Mouse (Mus musculus) stomach, embryonic 16.5 days (tissue): ENCODE measurements around the gene Arhgef3. TPM values are rescaled to one million over a fixed set of nuclear protein-coding genes. Genes with fewer than 3 reads are reported as not detected.

Source experiments
- ATAC-seq: fragments of 200-750 bp; cut with Nextera tagmentation; 2 replicates; pipeline ENCODE4 v1.8.0; 2017; ENCODE audit warnings: moderate number of reproducible peaks, moderate TSS enrichment; ENCODE audit not compliant: insufficient read depth, low FRiP score
- H3K27ac ChIP-seq: fragments of 300-500 bp; sonication (generic); 2 replicates; pipeline ENCODE4 v1.5.1; 2014; ENCODE audit warnings: low read length
- H3K27me3 ChIP-seq: fragments of 300-500 bp; sonication (generic); 2 replicates; pipeline ENCODE4 v1.6.1; 2014; ENCODE audit warnings: low read length, control low read depth, mixed read lengths; ENCODE audit not compliant: control insufficient read depth, insufficient read depth
- H3K36me3 ChIP-seq: fragments of 300-500 bp; sonication (generic); 2 replicates; pipeline ENCODE4 v1.6.1; 2014; ENCODE audit warnings: low read length; ENCODE audit not compliant: control insufficient read depth, insufficient read depth
- H3K4me1 ChIP-seq: fragments of 300-500 bp; sonication (generic); 2 replicates; pipeline ENCODE4 v1.6.1; 2014; ENCODE audit warnings: low read length, control low read depth, mixed read lengths; ENCODE audit not compliant: control insufficient read depth, insufficient read depth
- H3K4me2 ChIP-seq: fragments of 300-500 bp; sonication (generic); 2 replicates; pipeline ENCODE4 v1.6.1; 2014; ENCODE audit warnings: low read depth, low read length, mixed read lengths
- H3K4me3 ChIP-seq: fragments of 300-500 bp; sonication (generic); replicated peaks from 2 replicates; pipeline ENCODE4 v1.5.1; 2014; ENCODE audit warnings: mild to moderate bottlenecking, low read length
- H3K9ac ChIP-seq: fragments of 300-500 bp; sonication (generic); 2 replicates; pipeline ENCODE4 v1.6.1; 2014; ENCODE audit warnings: low read length
- H3K9me3 ChIP-seq: fragments of 300-500 bp; sonication (generic); replicated peaks from 2 replicates; pipeline ENCODE4 v1.6.1; 2016; ENCODE audit warnings: low read length, control low read depth; ENCODE audit not compliant: control insufficient read depth
- WGBS: fragments of 180-500 bp; shearing (Covaris S2); extraction: QIAGEN DNeasy Blood & Tissue Kit; methylation state at CpG from one replicate; pipeline ENCODE4 v1.1.7; 2014; 5-methylcytosine and 5-hydroxymethylcytosine counted together
- polyA plus RNA-seq: library from polyadenylated mRNA; unstranded; fragments of >200 nt; fragmentation: Nextera tagmentation; extraction: Ambion mirVana; gene quantifications from 2 replicates; pipeline ENCODE4 v1.2.1, GENCODE M21; 2015

Arhgef3 gene
- polyA plus RNA-seq, 1 experiment from 2014 or later = 20.9 TPM

GRCm38 (mm10) chr14:27383321-27383830 lies 268.7 kb downstream of the Arhgef3 start:
- H3K27me3 ChIP-seq = no peaks in the 10 kb centered on the region
- H3K4me2 ChIP-seq = no peak overlapping the region
- no peaks in the 10 kb centered on the region for H3K36me3 ChIP-seq
- no peaks in the 10 kb centered on the region for H3K4me1 ChIP-seq
- peak; percentile 74; the same call in 1 of the 2 replicates for ATAC-seq
- 64% methylated on average over 5 of the region's 5 CpGs for WGBS
- peak overlapping the region; percentile 61 for H3K27ac ChIP-seq
- no peaks in the 10 kb centered on the region for H3K9me3 ChIP-seq
- H3K4me3 ChIP-seq = no peak overlapping the region
- H3K9ac ChIP-seq = no peak overlapping the region

DNA sequence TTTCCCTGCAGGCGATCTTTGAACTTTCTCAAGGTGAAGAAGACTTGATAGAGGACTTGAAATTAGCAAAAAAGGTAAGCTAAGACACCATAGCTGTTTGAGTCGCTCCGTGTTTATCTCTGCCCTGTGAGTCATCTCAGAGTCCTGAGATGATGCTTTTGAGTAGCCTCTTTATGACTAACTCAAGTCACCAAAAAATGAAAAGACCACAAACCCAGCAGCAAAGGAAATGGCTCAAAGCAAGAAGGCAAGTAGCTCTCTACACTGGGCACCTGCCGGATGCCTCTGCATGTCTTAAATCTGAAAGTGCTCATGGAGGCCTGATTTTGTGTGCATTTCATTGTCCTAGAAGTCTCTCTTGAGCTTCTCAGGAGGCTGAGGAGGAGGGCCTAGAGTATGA lies 269.4 kb downstream of the Arhgef3 start:
- Histone ChIP-seq H3K9me3 (no peaks in the 10 kb centered on the region), H3K4me2 (no peak overlapping the region), H3K9ac (no peak overlapping the region), H3K4me1 (no peaks in the 10 kb centered on the region), H3K27ac (peak overlapping the region; percentile 61; the same call in 1 of the 2 replicates), H3K27me3 (no peaks in the 10 kb centered on the region), H3K4me3 (no peak overlapping the region), H3K36me3 (no peaks in the 10 kb centered on the region)
- WGBS = 92% methylated on average over 4 of the region's 4 CpGs
- ATAC-seq = no peak

- Histone ChIP-seq H3K27me3 (no peaks in the 10 kb centered on the region), H3K4me3 (no peak overlapping the region), H3K27ac (no peak overlapping the region), H3K4me1 (no peaks in the 10 kb centered on the region), H3K36me3 (no peaks in the 10 kb centered on the region), H3K4me2 (no peak overlapping the region), H3K9ac (no peak overlapping the region), H3K9me3 (no peaks in the 10 kb centered on the region)
- no peak for ATAC-seq
Measured at GRCm38 (mm10) chr14:27388616-27389015, 273.9 kb downstream of the Arhgef3 start.

GRCm38 (mm10) chr14:27389722-27390121 lies 275.0 kb downstream of the Arhgef3 start:
- 71% methylated on average over 2 of the region's 2 CpGs for WGBS
- H3K4me2 ChIP-seq = no peak overlapping the region
- 0 out of 2 replicates have a peak, but pooled peaks have one; percentile 17 for ATAC-seq

DNA sequence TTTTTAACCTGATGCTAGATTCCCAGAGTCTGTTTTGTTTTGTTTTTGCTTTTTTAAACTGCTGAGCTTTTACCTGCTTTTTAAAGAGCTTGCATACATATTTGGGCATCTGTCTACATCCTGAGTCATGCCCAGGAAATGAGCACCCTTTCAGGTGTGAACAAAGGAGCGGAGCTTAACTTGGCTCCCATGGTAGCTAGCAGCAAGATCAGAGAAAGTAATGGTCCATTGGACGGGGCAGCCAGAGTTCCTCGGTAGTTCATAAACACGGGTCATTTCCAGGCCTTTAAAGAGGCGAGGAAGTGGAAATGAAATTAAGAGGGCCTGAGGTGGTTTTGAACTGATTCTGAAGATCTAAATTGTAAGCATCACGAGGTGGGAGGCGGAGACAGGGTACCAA lies 276.0 kb downstream of the Arhgef3 start:
- no peak for ATAC-seq
- H3K27ac ChIP-seq = no peak overlapping the region
- H3K27me3 ChIP-seq = no peaks in the 10 kb centered on the region
- no peak overlapping the region for H3K9ac ChIP-seq
- 76% methylated on average over 7 of the region's 7 CpGs for WGBS
- no peak overlapping the region for H3K4me2 ChIP-seq
- no peak overlapping the region for H3K4me3 ChIP-seq
- no peaks in the 10 kb centered on the region for H3K36me3 ChIP-seq
- H3K4me1 ChIP-seq = no peaks in the 10 kb centered on the region
- H3K9me3 ChIP-seq = no peaks in the 10 kb centered on the region

More at GRCm38 (mm10) chr14:27389722-27390121, 275.0 kb downstream of the Arhgef3 start:
- H3K4me3 ChIP-seq = no peak overlapping the region
- no peaks in the 10 kb centered on the region for H3K36me3 ChIP-seq
- H3K27me3 ChIP-seq = no peaks in the 10 kb centered on the region
- H3K27ac ChIP-seq = no peak overlapping the region
- H3K9me3 ChIP-seq = no peaks in the 10 kb centered on the region
- H3K4me1 ChIP-seq = no peaks in the 10 kb centered on the region
- no peak overlapping the region for H3K9ac ChIP-seq

GRCm38 (mm10) chr14:27391776-27392308 lies 277.1 kb downstream of the Arhgef3 start:
- WGBS = 69% methylated on average over 9 of the region's 9 CpGs
- no peaks in the 10 kb centered on the region for H3K9me3 ChIP-seq
- no peak for ATAC-seq
- H3K4me2 ChIP-seq = no peak overlapping the region
- no peak overlapping the region for H3K4me3 ChIP-seq
- no peaks in the 10 kb centered on the region for H3K36me3 ChIP-seq
- H3K9ac ChIP-seq = no peak overlapping the region
- H3K4me1 ChIP-seq = no peaks in the 10 kb centered on the region
- no peak overlapping the region for H3K27ac ChIP-seq
- no peaks in the 10 kb centered on the region for H3K27me3 ChIP-seq

DNA sequence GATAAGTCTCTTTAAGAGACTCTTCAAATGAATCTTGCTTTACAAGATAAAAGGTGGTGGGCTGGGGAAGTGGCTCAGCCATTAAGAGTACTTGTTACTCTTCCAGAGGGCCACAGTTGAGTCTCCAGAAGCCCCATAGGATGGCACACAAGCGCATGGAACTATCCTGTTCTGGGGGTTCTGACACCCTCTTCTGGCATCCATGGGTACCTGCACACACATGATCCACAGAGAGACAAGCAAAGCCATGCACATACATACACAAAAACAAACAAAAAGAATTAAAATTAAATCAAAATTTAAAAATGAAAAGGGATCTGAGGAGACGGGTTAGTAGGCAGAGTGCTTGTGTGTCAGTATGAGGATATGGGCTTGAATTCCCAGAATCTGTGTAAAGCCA lies 278.0 kb downstream of the Arhgef3 start:
- H3K4me1 ChIP-seq = no peaks in the 10 kb centered on the region
- H3K9me3 ChIP-seq = no peaks in the 10 kb centered on the region
- H3K27ac ChIP-seq = no peak overlapping the region
- no peak overlapping the region for H3K4me2 ChIP-seq
- 93% methylated on average over 2 of the region's 2 CpGs for WGBS
- no peaks in the 10 kb centered on the region for H3K36me3 ChIP-seq
- no peak overlapping the region for H3K9ac ChIP-seq
- H3K4me3 ChIP-seq = no peak overlapping the region
- no peak for ATAC-seq
- no peaks in the 10 kb centered on the region for H3K27me3 ChIP-seq

- no peak for ATAC-seq
- WGBS = 54% methylated on average over 10 of the region's 10 CpGs
- H3K9ac ChIP-seq = no peak overlapping the region
- H3K4me3 ChIP-seq = no peak overlapping the region
- H3K9me3 ChIP-seq = no peaks in the 10 kb centered on the region
- no peaks in the 10 kb centered on the region for H3K36me3 ChIP-seq
- no peak overlapping the region for H3K4me2 ChIP-seq
- H3K4me1 ChIP-seq = no peaks in the 10 kb centered on the region
- H3K27me3 ChIP-seq = no peaks in the 10 kb centered on the region
- H3K27ac ChIP-seq = no peak overlapping the region
Measured at GRCm38 (mm10) chr14:27393806-27394205, 279.1 kb downstream of the Arhgef3 start.

- no peak overlapping the region for H3K9ac ChIP-seq
- no peaks in the 10 kb centered on the region for H3K9me3 ChIP-seq
- H3K27ac ChIP-seq = no peak overlapping the region
- H3K4me2 ChIP-seq = no peak overlapping the region
- no peak for ATAC-seq
- H3K4me3 ChIP-seq = no peak overlapping the region
- WGBS = 48% methylated on average over 7 of the region's 7 CpGs
- H3K27me3 ChIP-seq = no peaks in the 10 kb centered on the region
- no peaks in the 10 kb centered on the region for H3K36me3 ChIP-seq
- H3K4me1 ChIP-seq = no peaks in the 10 kb centered on the region; the same call in 1 of the 2 replicates
Measured at GRCm38 (mm10) chr14:27396424-27396823, 281.7 kb downstream of the Arhgef3 start.
